Mouse (Mus musculus) heart, embryonic 11.5 days (tissue): ENCODE measurements around the gene Gcn1l1. TPM values are rescaled to one million over a fixed set of nuclear protein-coding genes. Genes with fewer than 3 reads are reported as not detected.

ENCODE experiments used
- ATAC-seq: fragments of 200-750 bp; cut with Nextera tagmentation; replicated peaks from 2 replicates; pipeline ENCODE4 v1.8.0; 2017; ENCODE audit warnings: moderate library complexity; ENCODE audit not compliant: insufficient number of reproducible peaks, low FRiP score, low TSS enrichment
- H3K27ac ChIP-seq: fragments of 300-500 bp; sonication (generic); 2 replicates; pipeline ENCODE4 v1.5.1; 2014; ENCODE audit warnings: mild to moderate bottlenecking, low read depth, low read length
- H3K27me3 ChIP-seq: fragments of 300-500 bp; sonication (generic); 2 replicates; pipeline ENCODE4 v1.6.1; 2014; ENCODE audit warnings: mild to moderate bottlenecking, low read length, mixed read lengths; ENCODE audit not compliant: control insufficient read depth, insufficient read depth
- H3K36me3 ChIP-seq: fragments of 300-500 bp; sonication (generic); 2 replicates; pipeline ENCODE4 v1.6.1; 2014; ENCODE audit warnings: mild to moderate bottlenecking, low read length, moderate library complexity, mixed read lengths; ENCODE audit not compliant: control insufficient read depth, insufficient read depth
- H3K4me1 ChIP-seq: fragments of 300-500 bp; sonication (generic); 2 replicates; pipeline ENCODE4 v1.6.1; 2014; ENCODE audit warnings: low read length; ENCODE audit not compliant: control insufficient read depth, insufficient read depth
- H3K4me2 ChIP-seq: fragments of 300-500 bp; sonication (generic); 2 replicates; pipeline ENCODE4 v1.6.1; 2014; ENCODE audit warnings: mild to moderate bottlenecking, moderate library complexity
- H3K4me3 ChIP-seq: fragments of 300-500 bp; sonication (generic); 2 replicates; pipeline ENCODE4 v1.5.1; 2014; ENCODE audit warnings: low read depth, low read length
- H3K9ac ChIP-seq: fragments of 300-500 bp; sonication (generic); 2 replicates; pipeline ENCODE4 v1.6.1; 2014; ENCODE audit warnings: mild to moderate bottlenecking, low read depth, low read length, moderate library complexity
- H3K9me3 ChIP-seq: fragments of 300-500 bp; sonication (generic); replicated peaks from 2 replicates; pipeline ENCODE4 v1.6.1; 2016; ENCODE audit warnings: low read length; ENCODE audit not compliant: control insufficient read depth
- WGBS: fragments of 180-500 bp; shearing (Covaris S2); extraction: QIAGEN DNeasy Blood & Tissue Kit; methylation state at CpG from one replicate; pipeline ENCODE4 v1.1.7; 2014; ENCODE audit not compliant: insufficient replicate concordance; 5-methylcytosine and 5-hydroxymethylcytosine counted together
- polyA plus RNA-seq: library from polyadenylated mRNA; unstranded; fragments of >200 nt; fragmentation: Nextera tagmentation; extraction: Ambion mirVana; gene quantifications from 2 replicates; pipeline ENCODE4 v1.2.1, GENCODE M21; 2014

Gcn1l1 gene
- polyA plus RNA-seq, 1 experiment from 2014 or later: 33.5 TPM

DNA sequence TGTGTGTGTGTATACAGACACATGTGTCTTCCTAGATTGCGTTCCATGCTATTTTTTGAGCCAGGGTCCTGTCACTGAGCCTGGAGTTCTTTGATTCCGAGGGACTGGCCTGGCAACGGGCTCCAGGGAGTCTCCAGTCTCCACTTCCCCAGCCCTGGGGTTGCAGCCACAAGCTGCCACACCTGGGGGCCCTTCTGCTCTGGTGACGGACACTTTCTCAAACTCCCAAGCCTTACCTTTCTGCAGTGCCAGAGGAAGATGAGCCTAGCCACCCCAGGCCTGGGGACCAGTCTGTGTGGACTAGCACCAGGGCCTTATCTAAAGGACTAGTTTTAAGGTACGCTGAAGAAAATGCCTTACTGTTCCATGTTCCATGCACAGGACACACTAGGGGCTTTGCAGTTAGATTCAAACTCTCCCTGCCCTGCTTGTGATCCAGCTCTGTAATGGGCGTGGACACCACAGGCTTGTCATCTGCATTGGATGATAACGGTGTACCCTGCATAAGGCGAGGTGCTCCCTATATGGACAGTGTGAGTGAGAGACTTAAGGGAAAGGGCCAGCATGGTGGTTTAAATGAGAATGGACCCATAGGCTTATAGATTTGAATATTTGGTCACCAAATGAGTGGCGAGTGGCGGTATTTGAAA is 61.3 kb downstream of the Gcn1l1 start:
- H3K4me2 ChIP-seq: peak overlapping the region; percentile 33

DNA sequence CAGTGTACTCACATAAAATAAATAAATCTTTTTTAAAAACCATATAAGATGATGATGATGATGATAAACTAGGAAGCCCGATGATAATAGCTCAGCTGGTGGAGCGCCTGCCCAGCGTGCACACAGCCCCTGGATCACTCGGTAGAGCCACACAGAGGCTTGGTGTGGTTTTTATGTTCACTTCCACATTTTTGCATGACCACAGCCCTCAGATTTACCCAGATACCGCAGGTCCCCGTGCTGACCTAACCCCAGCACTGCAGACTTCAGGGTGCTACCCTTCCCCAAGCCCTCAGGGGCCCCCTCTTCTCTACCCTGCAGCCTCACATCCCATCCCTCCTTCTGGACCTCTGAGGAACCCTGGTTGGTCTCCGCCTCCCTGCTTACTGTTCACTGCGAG is 63.0 kb downstream of the Gcn1l1 start:
- Histone ChIP-seq H3K4me3 (no peak overlapping the region), H3K9me3 (no peaks in the 10 kb centered on the region), H3K27me3 (no peaks in the 10 kb centered on the region), H3K4me1 (peaks cover 12% of the 10 kb centered on the region; the same call in 1 of the 2 replicates), H3K36me3 (no peaks in the 10 kb centered on the region), H3K4me2 (no peak overlapping the region), H3K9ac (no peak overlapping the region), H3K27ac (no peak overlapping the region)
- WGBS: 70% methylated on average over 8 of the region's 8 CpGs
- ATAC-seq: no peak

More for the DNA sequence above, 61.3 kb downstream of the Gcn1l1 start:
- no peak overlapping the region for H3K9ac ChIP-seq
- H3K27me3 ChIP-seq: no peaks in the 10 kb centered on the region
- H3K4me1 ChIP-seq: 0 out of 2 replicates have a peak, but pooled peaks cover 6% of the 10 kb centered on the region
- no peaks in the 10 kb centered on the region for H3K9me3 ChIP-seq
- 65% methylated on average over 10 of the region's 10 CpGs for WGBS
- H3K36me3 ChIP-seq: peaks cover 4% of the 10 kb centered on the region; the same call in 1 of the 2 replicates
- no peak overlapping the region for H3K4me3 ChIP-seq
- ATAC-seq: peak; percentile 69; the same call in 1 of the 2 replicates
- H3K27ac ChIP-seq: peak overlapping the region; percentile 72; the same call in 1 of the 2 replicates

DNA sequence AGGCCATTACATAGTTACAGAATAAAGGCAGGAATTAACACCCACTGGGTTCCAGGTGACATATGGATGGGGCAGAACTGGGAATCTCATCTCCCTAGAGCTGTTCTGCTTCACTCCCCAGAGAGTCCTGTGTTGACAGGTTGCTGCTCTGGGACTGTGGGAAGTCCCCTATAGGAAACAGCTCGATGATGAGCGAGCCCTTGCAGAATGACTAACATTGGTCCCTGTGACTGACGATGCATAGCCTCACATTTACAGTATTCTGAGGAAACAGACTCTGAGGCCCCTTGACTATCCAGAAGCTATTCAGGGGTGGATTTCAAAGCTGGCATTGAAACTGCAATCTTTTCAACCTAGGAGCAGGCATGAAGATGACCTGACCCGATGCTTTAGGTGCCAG is 64.6 kb downstream of the Gcn1l1 start:
- Histone ChIP-seq H3K4me2 (no peak overlapping the region), H3K4me1 (peaks cover 19% of the 10 kb centered on the region), H3K36me3 (no peaks in the 10 kb centered on the region), H3K27me3 (no peaks in the 10 kb centered on the region), H3K27ac (no peak overlapping the region), H3K4me3 (no peak overlapping the region), H3K9me3 (no peaks in the 10 kb centered on the region), H3K9ac (no peak overlapping the region)
- 82% methylated on average over 4 of the region's 4 CpGs for WGBS
- ATAC-seq: no peak

DNA sequence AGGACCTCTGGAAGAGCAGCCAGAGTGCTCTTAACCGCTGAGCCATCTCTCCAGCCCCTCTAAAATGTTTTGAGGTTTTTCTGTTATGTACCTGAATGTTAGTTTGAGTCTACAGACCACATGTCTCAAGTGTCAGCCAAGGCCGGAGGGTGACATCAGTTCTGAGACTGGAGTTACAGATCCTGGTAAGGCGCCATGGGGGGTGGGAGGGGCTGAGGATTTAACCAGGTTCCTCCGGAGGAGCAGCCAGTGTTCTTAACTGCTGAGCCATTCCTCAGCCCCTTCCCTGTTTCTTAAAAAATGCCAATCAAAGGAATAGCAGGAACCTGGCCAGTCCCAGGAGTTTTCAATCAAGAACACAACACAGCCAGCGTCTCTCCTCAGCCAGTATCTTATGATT is 65.2 kb downstream of the Gcn1l1 start:
- H3K4me1 ChIP-seq: peaks cover 21% of the 10 kb centered on the region
- WGBS: 35% methylated on average over 5 of the region's 5 CpGs
- no peak overlapping the region for H3K9ac ChIP-seq
- no peak for ATAC-seq
- H3K36me3 ChIP-seq: no peaks in the 10 kb centered on the region
- H3K27ac ChIP-seq: no peak overlapping the region
- no peaks in the 10 kb centered on the region for H3K9me3 ChIP-seq
- peak overlapping the region; percentile 86; the same call in 1 of the 2 replicates for H3K4me2 ChIP-seq
- H3K27me3 ChIP-seq: no peaks in the 10 kb centered on the region
- H3K4me3 ChIP-seq: peak overlapping the region; percentile 78; the same call in 1 of the 2 replicates

DNA sequence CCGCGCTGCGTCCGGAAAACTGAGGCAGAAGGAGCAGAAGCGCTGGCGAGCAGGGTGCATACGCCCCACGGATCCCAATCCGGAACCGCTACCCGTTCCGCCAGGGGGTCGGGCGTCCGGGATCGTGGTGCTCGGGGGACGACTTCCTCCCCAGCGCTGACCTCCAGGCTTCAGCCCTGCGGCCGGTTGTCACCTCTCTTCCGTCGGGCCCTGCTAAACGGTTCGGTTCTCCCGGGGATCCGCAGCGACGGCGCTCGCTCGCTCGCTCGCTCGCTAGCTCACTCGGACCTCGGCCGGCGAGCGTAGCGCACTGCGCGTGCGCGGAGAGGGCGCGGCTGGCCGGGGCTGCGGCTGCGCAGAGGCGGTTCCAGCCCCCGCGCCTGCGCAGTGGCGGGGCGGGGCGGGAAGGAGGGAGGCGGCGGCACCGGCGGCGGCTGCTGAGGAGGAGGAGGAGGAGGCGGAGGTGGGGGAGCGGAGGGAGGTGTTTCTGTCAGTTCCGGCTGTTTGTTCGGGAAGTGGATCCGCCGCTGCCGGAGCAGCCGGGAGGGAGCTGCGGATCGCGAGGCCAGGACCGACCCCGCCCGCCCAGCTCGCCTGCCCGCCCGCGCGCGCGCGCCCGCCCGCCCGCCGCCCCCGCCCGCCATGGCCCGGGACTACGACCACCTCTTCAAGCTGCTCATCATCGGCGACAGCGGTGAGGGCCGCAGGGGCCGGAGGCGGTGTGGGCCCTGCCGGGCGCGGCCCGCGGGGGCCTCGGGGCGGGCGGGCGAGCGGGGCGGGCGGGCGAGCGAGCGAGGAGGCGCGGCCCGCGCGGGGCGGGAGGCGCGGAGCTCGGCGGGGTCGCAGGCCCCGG is 66.7 kb downstream of the Gcn1l1 start, which contains the start of gene Rab35:
Rab35 (plus strand) TSS at position 404 of the 853 bp plus-strand sequence.
- Histone ChIP-seq H3K27ac (peak within 1 kb of the TSS; percentile 96), H3K4me1 (peaks cover 22% of the 10 kb centered on the region), H3K4me2 (peak within 1 kb of the TSS; percentile 86), H3K9me3 (no peaks in the 10 kb centered on the region), H3K9ac (peak within 1 kb of the TSS; percentile 93), H3K36me3 (no peaks in the 10 kb centered on the region), H3K4me3 (peak within 1 kb of the TSS; percentile 78), H3K27me3 (no peaks in the 10 kb centered on the region)
- peak; percentile 85 for ATAC-seq
- WGBS: 1% methylated on average over 63 of the region's 125 CpGs

DNA sequence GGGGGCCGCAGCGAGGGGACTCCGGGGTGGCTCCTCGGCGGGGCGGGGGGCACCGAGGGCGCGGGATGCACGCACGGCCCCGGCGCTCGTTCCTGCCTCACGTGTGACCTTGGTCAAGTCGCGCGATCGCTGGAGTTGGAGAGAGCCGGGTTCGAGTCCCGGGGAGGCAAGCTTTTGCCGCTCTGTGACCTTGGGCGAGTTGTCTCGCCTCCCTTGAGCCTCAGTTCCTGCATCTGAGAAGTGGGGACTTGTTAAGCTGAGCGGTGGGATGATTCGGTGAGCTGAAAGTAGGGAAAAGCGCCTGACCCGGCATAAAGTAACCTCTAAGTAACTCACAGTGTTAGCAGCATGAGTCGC is 67.3 kb downstream of the Gcn1l1 start:
- ATAC-seq: no peak
- Histone ChIP-seq H3K4me2 (peak overlapping the region; percentile 86), H3K27ac (peak overlapping the region; percentile 96), H3K9me3 (no peaks in the 10 kb centered on the region), H3K36me3 (no peaks in the 10 kb centered on the region), H3K9ac (peak overlapping the region; percentile 93), H3K4me3 (peak overlapping the region; percentile 78), H3K27me3 (no peaks in the 10 kb centered on the region), H3K4me1 (peaks cover 22% of the 10 kb centered on the region)
- 1% methylated on average over 30 of the region's 30 CpGs for WGBS

DNA sequence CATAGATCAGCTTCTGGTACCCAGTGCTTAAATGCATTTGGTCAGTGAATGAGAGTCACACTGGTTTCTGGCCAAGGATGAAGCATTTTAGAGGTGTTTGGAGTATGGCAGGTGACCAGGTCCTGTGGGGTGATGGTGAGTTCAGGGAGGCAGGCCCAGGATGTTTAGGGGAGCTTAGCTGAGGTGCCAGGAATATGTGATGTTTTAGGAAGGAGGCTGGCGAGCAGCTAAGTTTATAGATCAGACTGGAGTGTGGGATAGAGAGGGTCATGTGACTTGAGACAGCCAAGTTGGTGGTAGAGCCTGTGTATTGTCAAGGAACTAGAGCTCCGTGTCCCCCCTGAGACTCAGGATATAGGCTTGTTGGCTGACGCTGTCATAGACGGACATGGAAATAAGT is 68.0 kb downstream of the Gcn1l1 start:
- Histone ChIP-seq H3K4me3 (peak overlapping the region; percentile 78), H3K4me1 (peaks cover 22% of the 10 kb centered on the region), H3K9me3 (no peaks in the 10 kb centered on the region), H3K9ac (peak overlapping the region; percentile 93), H3K4me2 (peak overlapping the region; percentile 86), H3K27me3 (no peaks in the 10 kb centered on the region), H3K36me3 (no peaks in the 10 kb centered on the region), H3K27ac (no peak overlapping the region)
- no peak for ATAC-seq
- 54% methylated on average over 4 of the region's 4 CpGs for WGBS

DNA sequence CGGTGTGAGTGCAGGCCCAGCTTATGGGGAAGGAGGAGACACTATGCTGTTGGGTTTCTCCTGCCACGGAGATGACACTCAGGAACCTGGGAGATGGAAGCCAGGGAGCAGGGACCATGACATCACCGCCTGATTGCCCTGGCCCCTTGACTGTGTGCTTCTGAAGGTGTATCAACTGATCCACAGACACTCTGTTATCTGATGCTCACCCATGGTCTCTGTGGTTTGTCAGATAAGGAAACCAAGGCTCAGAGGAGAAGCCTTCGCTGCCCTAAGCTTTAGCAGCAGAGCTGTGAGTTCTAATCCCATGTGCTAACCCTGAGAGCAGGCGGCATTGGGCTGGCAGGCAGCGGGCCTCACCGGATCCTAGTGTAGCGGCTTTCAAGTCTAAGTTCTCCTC is 69.0 kb downstream of the Gcn1l1 start:
- WGBS: 79% methylated on average over 8 of the region's 8 CpGs
- Histone ChIP-seq H3K9ac (no peak overlapping the region), H3K9me3 (no peaks in the 10 kb centered on the region), H3K4me3 (no peak overlapping the region), H3K4me1 (peaks cover 22% of the 10 kb centered on the region), H3K36me3 (peaks cover 5% of the 10 kb centered on the region; the same call in 1 of the 2 replicates), H3K27me3 (no peaks in the 10 kb centered on the region), H3K4me2 (peak overlapping the region; percentile 86; the same call in 1 of the 2 replicates), H3K27ac (no peak overlapping the region)
- no peak for ATAC-seq
